Mouse (Mus musculus) mouse embryonic stem cell (cell line): ENCODE results near the gene Fam71f2.

Experiments used
- in situ Hi-C, 2 experiments: fragments of 300-500 bp; cut with MboI; formaldehyde crosslinking; loops; 1 replicate in 1 of 2; 3 replicates in 1 of 2; pipeline ENCODE4 v1.14.3; 2019 to 2020; ENCODE audit warnings: low sequenced_read_pairs in 2 of 2, low pct_unique_long_range_greater_than_20kb in 1 of 2, mixed read lengths in 1 of 2; ENCODE audit not compliant: unreplicated experiment in 1 of 2

Fam71f2 gene

GRCm38 (mm10) chr6:29279293-29279692 is at the start of gene Fam71f2:
Gene Fam71f2 (plus strand): TSS chr6:29279593.
- in situ Hi-C loops = loop anchor here in 1 of 2 experiments (5.0 to 10.0 kb wide), 2 partner anchors 37 to 74 kb away; no protein-coding TSS in a partner anchor

- in situ Hi-C loops = no loop called here
Observed at GRCm38 (mm10) chr6:29230386-29230785, 49.0 kb upstream of the Fam71f2 start.

DNA sequence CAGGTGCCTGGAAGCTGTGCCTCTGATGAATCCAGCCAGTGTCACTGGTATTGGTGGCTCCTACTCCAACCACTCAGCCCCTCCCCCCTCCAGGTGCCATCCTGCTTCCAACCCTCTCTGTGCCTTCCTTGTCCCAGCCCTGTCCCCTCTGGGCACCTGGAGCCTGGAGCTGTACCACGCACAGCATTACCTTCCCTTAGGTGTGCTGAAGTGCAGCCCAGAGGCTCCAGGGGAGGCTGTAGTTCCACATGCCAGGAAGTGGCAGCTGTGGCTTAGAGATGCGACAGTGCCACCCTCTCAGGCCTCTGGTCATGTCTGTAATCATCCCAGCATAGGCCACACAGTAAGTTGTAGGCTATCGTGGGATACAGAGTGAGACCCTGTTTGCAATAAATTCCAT is 47.6 kb upstream of the Fam71f2 start:
- in situ Hi-C loops = no loop called here

GRCm38 (mm10) chr6:29232321-29232720 is 47.1 kb upstream of the Fam71f2 start:
- in situ Hi-C loops = no loop called here

DNA sequence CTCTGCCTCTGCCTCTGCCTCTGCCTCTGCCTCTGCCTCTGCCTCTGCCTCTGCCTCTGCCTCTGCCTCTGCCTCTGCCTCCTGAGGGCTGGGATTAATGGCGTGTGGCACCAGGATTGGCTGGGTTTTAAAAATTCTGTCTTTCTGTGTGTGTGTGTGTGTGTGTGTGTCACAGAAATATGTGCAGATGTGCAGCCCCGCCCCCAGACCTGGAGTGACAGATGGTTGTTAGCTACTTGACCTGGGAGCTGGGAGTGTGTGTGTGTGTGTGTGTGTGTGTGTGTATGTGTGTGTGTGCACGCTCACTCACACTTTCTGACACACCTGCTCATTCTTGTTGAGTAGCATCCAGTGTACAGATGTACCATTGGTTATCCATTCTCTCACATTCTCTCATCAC is 45.7 kb upstream of the Fam71f2 start:
- in situ Hi-C loops = no loop called here

DNA sequence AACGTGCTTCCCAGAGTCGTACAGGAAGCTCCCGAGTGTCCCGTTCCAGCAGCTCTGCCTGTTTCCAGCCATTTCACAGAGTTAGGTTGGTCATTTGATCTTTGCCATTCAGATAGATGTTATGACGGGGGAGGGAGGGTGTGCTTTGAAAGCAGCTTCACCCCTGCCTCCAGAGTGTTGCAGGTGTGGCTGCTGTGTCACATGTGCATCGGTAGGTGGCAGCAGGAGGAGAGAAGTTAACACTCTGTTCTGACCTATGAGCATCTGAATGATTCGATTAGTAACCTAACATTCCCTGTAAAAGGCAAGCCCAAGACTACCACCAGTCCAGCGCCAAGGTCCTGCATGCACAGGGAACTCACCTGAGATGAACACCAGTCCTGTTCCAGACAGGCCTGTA is 45.1 kb upstream of the Fam71f2 start:
- in situ Hi-C loops = no loop called here

- in situ Hi-C loops = loop anchor here in 1 of 2 experiments (5.0 kb wide), 1 partner anchor 36 kb away; the partner anchor contains the start of gene Fam71f2
Observed at GRCm38 (mm10) chr6:29240806-29241205, 38.6 kb upstream of the Fam71f2 start.

DNA sequence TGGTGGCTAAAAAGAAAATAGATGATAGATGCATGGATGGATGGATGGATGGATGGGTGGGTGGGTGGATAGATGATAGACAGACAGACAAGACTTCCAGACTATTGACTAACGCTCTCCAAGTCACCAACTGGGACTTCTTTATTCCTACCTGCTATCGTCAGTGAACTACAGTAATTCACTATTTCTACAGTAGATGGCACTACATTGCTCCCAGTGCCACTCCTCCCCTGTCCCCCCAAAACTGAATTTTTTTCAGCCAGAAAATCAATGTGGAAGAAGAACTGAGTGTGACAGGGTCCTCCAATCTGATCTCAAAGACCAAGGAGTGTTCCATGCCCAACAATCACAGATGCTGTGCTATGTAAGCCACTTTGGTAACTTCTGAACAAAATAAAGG is 37.7 kb upstream of the Fam71f2 start:
- in situ Hi-C loops = loop anchor here in 1 of 2 experiments (5.0 kb wide), 1 partner anchor 36 kb away; the partner anchor contains the start of gene Fam71f2

DNA sequence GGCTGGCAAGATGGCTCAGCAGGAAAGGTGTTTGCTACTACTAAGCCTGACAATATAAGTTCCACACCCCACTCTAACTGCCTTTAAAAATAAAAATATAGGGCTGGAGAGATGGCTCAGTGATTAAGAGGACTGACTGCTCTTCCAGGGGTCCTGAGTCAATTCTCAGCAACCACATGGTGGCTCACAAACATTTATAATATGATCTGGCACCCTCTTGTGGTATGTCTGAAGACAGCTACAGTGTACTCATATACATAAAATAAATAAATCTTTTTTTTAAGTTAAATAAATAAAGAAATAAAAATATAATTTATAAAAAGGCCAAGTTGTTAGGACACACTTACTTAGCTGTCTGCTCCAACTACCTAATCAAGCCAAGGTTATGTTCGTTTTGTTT is 37.1 kb upstream of the Fam71f2 start:
- in situ Hi-C loops = loop anchor here in 1 of 2 experiments (5.0 kb wide), 1 partner anchor 35 kb away; the partner anchor contains the start of gene Fam71f2

GRCm38 (mm10) chr6:29245272-29246120 is 33.9 kb upstream of the Fam71f2 start:
- in situ Hi-C loops = no loop called here

- in situ Hi-C loops = no loop called here
Observed at GRCm38 (mm10) chr6:29246183-29246582, 33.2 kb upstream of the Fam71f2 start.

DNA sequence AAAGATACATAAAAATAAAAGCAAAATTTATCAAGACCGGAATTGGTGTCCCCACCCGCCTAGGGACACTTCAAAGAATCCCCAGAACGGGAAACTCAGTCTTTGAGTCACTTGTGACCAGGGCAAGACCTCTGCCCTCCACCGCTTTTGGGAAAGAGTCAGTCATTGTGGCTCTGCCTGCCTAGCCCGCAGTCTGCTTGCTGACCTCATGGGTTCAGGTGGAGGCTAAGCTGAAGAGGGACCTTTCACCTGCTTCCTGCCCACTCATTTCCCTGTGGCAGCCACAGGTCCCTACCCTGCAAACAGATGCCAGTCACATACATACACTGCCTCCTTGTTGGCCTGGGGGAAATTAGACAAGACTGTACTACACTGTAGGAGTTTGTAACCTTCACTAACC is 32.8 kb upstream of the Fam71f2 start:
- in situ Hi-C loops = no loop called here

GRCm38 (mm10) chr6:29247072-29247471 is 32.3 kb upstream of the Fam71f2 start:
- in situ Hi-C loops = no loop called here

DNA sequence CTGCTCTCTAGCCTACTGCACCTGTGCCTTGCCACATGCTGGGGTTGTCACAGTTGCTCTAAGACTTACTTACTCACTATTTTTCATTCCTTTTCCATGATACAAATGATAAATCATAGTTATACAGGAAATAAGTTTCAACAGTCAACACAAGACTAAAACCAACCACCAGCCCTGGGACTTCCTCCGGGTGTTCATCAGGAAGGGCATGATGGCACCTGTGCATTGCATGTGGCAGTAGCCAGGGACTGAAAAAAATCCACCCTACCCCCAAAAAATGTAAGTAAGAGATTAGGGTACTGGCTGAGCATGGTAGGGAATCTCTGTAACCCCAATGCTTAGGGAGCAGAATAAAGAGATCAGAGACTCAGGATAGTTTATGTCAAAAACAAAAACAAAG is 20.0 kb upstream of the Fam71f2 start:
- in situ Hi-C loops = no loop called here

GRCm38 (mm10) chr6:29261831-29262230 is 17.6 kb upstream of the Fam71f2 start:
- in situ Hi-C loops = no loop called here

GRCm38 (mm10) chr6:29263650-29264455 is 15.5 kb upstream of the Fam71f2 start:
- in situ Hi-C loops = no loop called here

DNA sequence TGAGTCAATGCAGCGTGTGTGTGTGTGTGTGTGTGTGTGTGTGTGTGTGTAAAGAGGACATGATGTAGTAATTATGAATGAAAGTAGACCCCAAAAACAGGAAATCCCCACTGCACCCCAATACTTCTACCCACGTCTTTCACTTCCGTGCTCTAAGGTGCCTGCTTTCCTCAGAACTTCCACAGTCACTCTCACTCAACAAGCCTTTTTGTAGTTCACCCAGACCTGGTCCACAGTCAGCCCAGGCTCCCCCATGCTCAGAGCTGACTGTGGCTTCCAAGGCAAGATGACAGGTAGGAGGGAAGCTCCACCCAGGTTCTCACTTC is 15.0 kb upstream of the Fam71f2 start:
- in situ Hi-C loops = no loop called here

DNA sequence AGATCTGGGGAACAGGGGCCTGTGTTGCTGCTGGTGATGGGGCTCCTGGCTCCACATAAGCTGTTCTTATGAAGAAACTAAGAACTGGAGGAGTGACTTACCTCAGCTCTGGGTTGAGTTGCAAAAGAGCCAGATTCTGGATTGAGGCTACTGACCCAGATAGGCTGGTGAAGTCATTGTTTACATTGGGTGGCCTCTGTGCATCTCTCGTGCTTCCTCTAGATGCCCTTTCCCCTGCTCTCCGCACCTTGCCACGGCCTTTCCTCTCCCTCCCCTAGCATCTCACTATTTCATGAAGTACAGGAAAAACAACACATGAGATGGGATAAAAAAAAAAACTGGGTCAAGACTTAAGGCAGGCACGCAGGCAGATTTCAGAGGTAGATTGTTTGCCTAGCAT is 12.5 kb upstream of the Fam71f2 start:
- in situ Hi-C loops = no loop called here

GRCm38 (mm10) chr6:29269006-29269668 is 10.3 kb upstream of the Fam71f2 start:
- in situ Hi-C loops = no loop called here
